ENCODE assay signal across 10 mouse cellular contexts in genomic region chr8:72281634-72282033, GRCm38 (mm10). TPM values are rescaled to one million over a fixed set of nuclear protein-coding genes. Genes with fewer than 3 reads are reported as not detected.
DNase-seq lines count a peak whose midpoint lies in the region; ATAC-seq lines count a peak whose summit lies in the region.
"Had no signal": no experiment of that assay in that cellular context is flagged by ENCODE, and none has a peak within 500 bp of the region (broad histone marks: within the 10 kb centered on the region; RNA-seq: fewer than 3 reads in every experiment).

No protein-coding gene starts in this region.

- no peak overlapping the region for H3K9ac ChIP-seq in heart, embryonic 11.5 days (ENCODE audit: low read depth, low read length)
- no peak overlapping the region for H3K9ac ChIP-seq in stomach, embryonic 15.5 days

- H3K36me3 ChIP-seq in heart, embryonic 11.5 days (ENCODE audit: control insufficient read depth, insufficient read depth, low read length), result no peaks in the 10 kb centered on the region
- no peaks in the 10 kb centered on the region for H3K36me3 ChIP-seq in stomach, embryonic 15.5 days

- H3K9me3 ChIP-seq in heart, embryonic 11.5 days (replicated peaks; ENCODE audit: control insufficient read depth, low read length), result no peaks in the 10 kb centered on the region
- no peaks in the 10 kb centered on the region for H3K9me3 ChIP-seq in stomach, embryonic 15.5 days

- H3K27ac ChIP-seq in heart, embryonic 11.5 days (ENCODE audit: low read depth, low read length), result no peak overlapping the region; the same call in 1 of the 2 replicates
- H3K27ac ChIP-seq in stomach, embryonic 15.5 days, result no peak overlapping the region
- H3K27ac ChIP-seq: left cerebral cortex, adult 2 months had no signal

- 0 out of 2 replicates have a peak, but pooled peaks cover 3% of the 10 kb centered on the region for H3K4me1 ChIP-seq in heart, embryonic 11.5 days (ENCODE audit: control insufficient read depth, insufficient read depth, low read length)
- H3K4me1 ChIP-seq in stomach, embryonic 15.5 days, result no peaks in the 10 kb centered on the region

- H3K4me2 ChIP-seq in heart, embryonic 11.5 days, result no peak overlapping the region
- H3K4me2 ChIP-seq in stomach, embryonic 15.5 days, result no peak overlapping the region

- WGBS in heart, embryonic 11.5 days (ENCODE audit: insufficient replicate concordance), result 28% methylated on average over 3 of the region's 3 CpGs
- WGBS in stomach, embryonic 15.5 days, result 28% methylated on average over 3 of the region's 3 CpGs

- no peaks in the 10 kb centered on the region for H3K27me3 ChIP-seq in heart, embryonic 11.5 days (ENCODE audit: control insufficient read depth, insufficient read depth, low read length)
- H3K27me3 ChIP-seq in stomach, embryonic 15.5 days (replicated peaks), result no peaks in the 10 kb centered on the region

- ATAC-seq in heart, embryonic 11.5 days (replicated peaks; ENCODE audit: insufficient number of reproducible peaks, low FRiP score, low TSS enrichment), result no peak
- ATAC-seq in stomach, embryonic 15.5 days (ENCODE audit: insufficient read depth, low FRiP score, low read depth), result peak; percentile 51; the same call in 1 of the 2 replicates

- DNase-seq in heart, adult 18-20 months, result peak; percentile 37 to 66
- peak; percentile 61 to 71 for DNase-seq in right cerebral cortex, postnatal 10 days (ENCODE audit: low spot score in 2 of 2)
- DNase-seq in right cerebral cortex, postnatal 14 days, result no peak
- DNase-seq in kidney, adult 9 months, result peak; percentile 60
- DNase-seq in embryo, embryonic 11 days, result no peak
- DNase-seq in gastrocnemius, postnatal 4 days (ENCODE audit: low spot score in 2 of 2), result no peak

- no peak overlapping the region for H3K4me3 ChIP-seq in heart, embryonic 11.5 days (ENCODE audit: low read depth, low read length)
- no peak overlapping the region for H3K4me3 ChIP-seq in stomach, embryonic 15.5 days (replicated peaks)
- H3K4me3 ChIP-seq: erythroblast, embryonic 14.5 days; left cerebral cortex, adult 2 months had no signal

RNA-seq across cellular contexts. Expression of gene Gm10282, which starts 23.4 kb away (rescaled TPM):
- 1 to 10 TPM; 5.9 to 9.5 TPM for total RNA-seq in heart, adult 18-20 months (2021)
- polyA plus RNA-seq in heart, embryonic 11.5 days (2014; fragmentation: Nextera tagmentation; extraction: Ambion mirVana), result 22.5 and 25.2 TPM in 2 replicates
- polyA plus RNA-seq in stomach, embryonic 15.5 days (2015; fragmentation: Nextera tagmentation; extraction: Ambion mirVana), result 22.1 and 43.6 TPM in 2 replicates
- 10 to 100 TPM; 29.3 to 31.8 TPM for total RNA-seq in gastrocnemius, postnatal 4 days (2021)

RNA-seq across cellular contexts. Expression of gene Klf2, which starts 37.2 kb away (rescaled TPM):
- total RNA-seq in heart, adult 18-20 months (2021), result 10 to 100 TPM; 74.3 to 76.9 TPM
- polyA plus RNA-seq in heart, embryonic 11.5 days (2014; fragmentation: Nextera tagmentation; extraction: Ambion mirVana), result 16.7 and 17.7 TPM in 2 replicates
- 7.6 and 8.4 TPM in 2 replicates for polyA plus RNA-seq in stomach, embryonic 15.5 days (2015; fragmentation: Nextera tagmentation; extraction: Ambion mirVana)
- 10 to 100 TPM; 40.0 to 47.7 TPM for total RNA-seq in gastrocnemius, postnatal 4 days (2021)

RNA-seq across cellular contexts. Expression of gene Ap1m1, which starts 41.8 kb away (rescaled TPM):
- 10 to 100 TPM; 46.0 to 51.8 TPM for total RNA-seq in heart, adult 18-20 months (2021)
- 110 and 112 TPM in 2 replicates for polyA plus RNA-seq in heart, embryonic 11.5 days (2014; fragmentation: Nextera tagmentation; extraction: Ambion mirVana)
- 96.3 and 96.9 TPM in 2 replicates for polyA plus RNA-seq in stomach, embryonic 15.5 days (2015; fragmentation: Nextera tagmentation; extraction: Ambion mirVana)
- 10 to 100 TPM; 46.4 to 48.5 TPM for total RNA-seq in gastrocnemius, postnatal 4 days (2021)

Comparison
In these comparisons a context has a peak if more than half of its experiments do, and no peak if none do; other contexts are left out.
1. DNase-seq: peak in heart, adult 18-20 months (2 of 2), right cerebral cortex, postnatal 10 days (2 of 2) and kidney, adult 9 months (single experiment); none in right cerebral cortex, postnatal 14 days (single experiment), embryo, embryonic 11 days (single experiment) and gastrocnemius, postnatal 4 days (0 of 2).